Mouse (Mus musculus) ES-E14 (cell line): ENCODE measurements at regions not wholly inside any gene's neighbourhood (a gene's known extent, or its start where the extent isn't known, plus 50 kb on each side); places are given as distances from the start of the nearest gene placed in this dataset.

Experiments
- DNase-seq: peaks from one replicate; pipeline ENCODE4 v3.0.0-alpha.2; 2013; ENCODE audit warnings: low read depth, low spot score
- H3K27ac ChIP-seq: 2 replicates; pipeline ENCODE4 v1.5.1; 2012; ENCODE audit warnings: low read depth, mild to moderate bottlenecking, low read length, moderate library complexity, mixed read lengths; ENCODE audit not compliant: poor library complexity, insufficient read depth, severe bottlenecking
- H3K36me3 ChIP-seq: 2 replicates; pipeline ENCODE4 v1.6.1; 2012; ENCODE audit warnings: mild to moderate bottlenecking, low read length, moderate library complexity, mixed read lengths; ENCODE audit not compliant: control insufficient read depth, poor library complexity, insufficient read depth, severe bottlenecking
- H3K4me1 ChIP-seq, 2 experiments: fragments of 150-350 bp in 1 of 2; sonication (generic) in 1 of 2; 2 replicates each; pipeline ENCODE4 v1.6.1; 2012; ENCODE audit warnings: low read length in 2 of 2, mild to moderate bottlenecking in 1 of 2, mixed read lengths in 1 of 2; ENCODE audit not compliant: control insufficient read depth in 2 of 2, insufficient read depth in 2 of 2, poor library complexity in 1 of 2
- H3K4me3 ChIP-seq, 2 experiments: fragments of 150-350 bp in 1 of 2; sonication (generic) in 1 of 2; 2 replicates each; pipeline ENCODE4 v1.5.1; 2012; ENCODE audit warnings: low read length in 2 of 2, low read depth in 1 of 2, mild to moderate bottlenecking in 1 of 2, mixed read lengths in 1 of 2; ENCODE audit not compliant: insufficient read depth in 1 of 2, poor library complexity in 1 of 2, severe bottlenecking in 1 of 2
- H3K9ac ChIP-seq: 2 replicates; pipeline ENCODE4 v1.6.1; 2012; ENCODE audit warnings: low read depth, mild to moderate bottlenecking, low read length, mixed read lengths; ENCODE audit not compliant: poor library complexity, insufficient read depth, severe bottlenecking
- H3K9me3 ChIP-seq: fragments of 150-350 bp; sonication (generic); 2 replicates; pipeline ENCODE4 v1.6.1; 2012; ENCODE audit warnings: low read depth, mild to moderate bottlenecking, low read length; ENCODE audit not compliant: control insufficient read depth, insufficient read depth
- CHD2 ChIP-seq: IDR thresholded peaks from 2 replicates; pipeline ENCODE4 v1.6.1; 2014; ENCODE audit warnings: mild to moderate bottlenecking, low read depth, low read length, inconsistent platforms
- HCFC1 ChIP-seq: IDR thresholded peaks from 2 replicates; pipeline ENCODE4 v1.6.1; 2012; ENCODE audit warnings: low read length, inconsistent platforms, borderline replicate concordance; ENCODE audit not compliant: insufficient read depth
- MAFK ChIP-seq: IDR thresholded peaks from 2 replicates; pipeline ENCODE4 v1.6.1; 2014; ENCODE audit warnings: mild to moderate bottlenecking, low read depth, low read length, inconsistent platforms; ENCODE audit not compliant: insufficient read depth
- ZC3H11A ChIP-seq: IDR thresholded peaks from 2 replicates; pipeline ENCODE4 v1.6.1; 2012; ENCODE audit warnings: low read depth, mild to moderate bottlenecking, inconsistent platforms, low read length, borderline replicate concordance
- ZNF384 ChIP-seq: IDR thresholded peaks from 2 replicates; pipeline ENCODE4 v1.6.1; 2012; ENCODE audit warnings: low read depth, low read length, inconsistent platforms
- in situ Hi-C, 2 experiments: fragments of 600-800 bp; cut with MboI; formaldehyde crosslinking; loops; one replicate each; pipeline ENCODE4 v1.15.1; 2025; ENCODE audit warnings: low sequenced_read_pairs in 2 of 2, inconsistent platforms in 1 of 2; ENCODE audit not compliant: unreplicated experiment in 2 of 2

DNA sequence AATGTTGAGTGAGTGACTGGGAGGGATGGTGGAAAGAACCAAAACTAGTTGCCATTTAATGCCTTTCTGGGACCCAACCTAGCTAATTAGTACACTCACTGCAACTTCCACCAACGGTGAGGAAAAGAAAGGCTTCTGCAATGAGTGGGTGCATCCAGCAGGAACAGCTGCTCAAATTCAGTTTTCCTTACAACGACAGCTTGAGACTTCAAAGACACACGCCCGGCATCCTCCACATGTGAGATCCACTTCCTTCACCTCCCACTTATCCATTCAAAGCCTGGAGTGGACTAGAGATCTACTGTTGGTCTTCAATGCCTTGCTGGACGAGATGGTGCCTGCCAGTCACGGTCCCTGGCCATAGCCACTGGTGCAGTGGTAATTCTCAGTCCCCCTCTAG, 328.3 kb downstream of the Rps6kc1 start:
- no peaks in the 10 kb centered on the region for H3K36me3 ChIP-seq
- no peaks in the 10 kb centered on the region for H3K4me1 ChIP-seq
- H3K4me3 ChIP-seq: no peak overlapping the region
- TF ChIP-seq ZC3H11A (no peak), CHD2 (no peak), HCFC1 (no peak), ZNF384 (no peak), MAFK (no peak)
- no peak overlapping the region for H3K27ac ChIP-seq
- H3K9me3 ChIP-seq: no peaks in the 10 kb centered on the region
- in situ Hi-C loops: no loop called here
- H3K9ac ChIP-seq: no peak overlapping the region
- DNase-seq: no peak

DNA sequence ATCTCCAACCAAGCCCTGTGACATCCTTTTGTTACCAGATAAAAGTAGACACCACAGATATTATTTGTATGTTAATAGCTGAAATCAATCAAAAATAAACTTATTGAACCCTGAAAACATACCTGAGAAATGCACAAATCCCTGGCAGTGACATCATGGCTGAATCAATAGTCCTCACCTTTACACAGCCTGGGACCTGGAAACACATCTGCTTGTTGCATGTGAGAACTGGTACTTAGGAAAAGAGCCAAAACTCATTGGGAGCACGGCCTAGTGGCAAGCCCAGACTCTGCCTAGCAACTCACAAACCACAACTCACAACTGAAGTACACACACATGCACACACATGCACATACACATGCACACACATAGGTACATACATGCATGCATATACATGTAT, 330.9 kb downstream of the Rps6kc1 start:
- Histone ChIP-seq H3K4me1 (no peaks in the 10 kb centered on the region), H3K4me3 (no peak overlapping the region), H3K9me3 (no peaks in the 10 kb centered on the region), H3K36me3 (no peaks in the 10 kb centered on the region), H3K9ac (no peak overlapping the region), H3K27ac (no peak overlapping the region)
- DNase-seq: no peak
- TF ChIP-seq MAFK: no peak
- no peak for TF ChIP-seq HCFC1
- TF ChIP-seq CHD2: no peak
- no peak for TF ChIP-seq ZC3H11A
- TF ChIP-seq ZNF384: no peak
- in situ Hi-C loops: no loop called here

DNA sequence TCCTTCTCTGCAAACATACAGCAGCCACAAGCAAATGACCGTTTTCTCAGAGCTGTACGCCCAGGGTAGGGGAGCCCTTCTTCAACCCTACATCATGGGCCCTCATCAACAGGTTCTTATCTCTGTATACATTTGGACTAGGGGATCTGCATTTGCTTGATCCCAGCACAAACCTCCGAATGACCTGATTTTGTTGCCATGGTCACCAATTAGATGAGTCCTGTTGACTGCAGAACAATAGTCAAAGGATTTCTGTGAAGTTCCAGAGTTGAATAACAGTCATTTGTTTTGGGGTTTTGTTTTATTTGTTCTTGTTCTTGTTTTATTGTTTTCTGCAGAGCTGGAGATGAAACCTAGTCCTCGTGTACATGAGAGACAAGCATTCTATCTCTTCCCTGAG, 340.6 kb downstream of the Rps6kc1 start:
- Histone ChIP-seq H3K4me1 (no peaks in the 10 kb centered on the region), H3K36me3 (no peaks in the 10 kb centered on the region), H3K9ac (no peak overlapping the region), H3K9me3 (no peaks in the 10 kb centered on the region), H3K27ac (no peak overlapping the region), H3K4me3 (no peak overlapping the region)
- TF ChIP-seq HCFC1 (no peak), ZNF384 (no peak), MAFK (no peak), CHD2 (no peak), ZC3H11A (no peak)
- in situ Hi-C loops: no loop called here
- no peak for DNase-seq

DNA sequence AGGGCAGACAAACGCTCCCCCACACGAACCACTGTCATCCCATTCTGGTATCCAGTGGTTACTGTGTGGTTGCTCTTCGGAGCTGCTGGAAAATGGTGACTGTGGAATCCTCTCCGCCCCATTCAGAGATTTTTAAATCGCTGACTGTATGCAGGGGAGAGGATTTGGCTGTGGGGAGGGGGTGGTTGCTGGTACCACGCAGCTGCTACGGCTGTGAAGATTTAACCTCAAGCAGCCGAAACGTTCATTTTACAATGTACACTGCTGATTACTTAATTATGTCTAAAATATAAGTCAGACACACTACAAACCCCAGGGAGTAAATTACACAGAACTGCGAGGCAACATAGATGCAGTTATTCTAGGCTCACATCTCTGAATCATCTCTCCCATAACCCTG, 341.0 kb downstream of the Rps6kc1 start:
- H3K9ac ChIP-seq: no peak overlapping the region
- H3K4me3 ChIP-seq: no peak overlapping the region
- no peak overlapping the region for H3K27ac ChIP-seq
- H3K36me3 ChIP-seq: no peaks in the 10 kb centered on the region
- no peak for DNase-seq
- in situ Hi-C loops: no loop called here
- no peaks in the 10 kb centered on the region for H3K4me1 ChIP-seq
- TF ChIP-seq HCFC1 (no peak), CHD2 (no peak), ZC3H11A (no peak), MAFK (no peak), ZNF384 (no peak)
- H3K9me3 ChIP-seq: no peaks in the 10 kb centered on the region

DNA sequence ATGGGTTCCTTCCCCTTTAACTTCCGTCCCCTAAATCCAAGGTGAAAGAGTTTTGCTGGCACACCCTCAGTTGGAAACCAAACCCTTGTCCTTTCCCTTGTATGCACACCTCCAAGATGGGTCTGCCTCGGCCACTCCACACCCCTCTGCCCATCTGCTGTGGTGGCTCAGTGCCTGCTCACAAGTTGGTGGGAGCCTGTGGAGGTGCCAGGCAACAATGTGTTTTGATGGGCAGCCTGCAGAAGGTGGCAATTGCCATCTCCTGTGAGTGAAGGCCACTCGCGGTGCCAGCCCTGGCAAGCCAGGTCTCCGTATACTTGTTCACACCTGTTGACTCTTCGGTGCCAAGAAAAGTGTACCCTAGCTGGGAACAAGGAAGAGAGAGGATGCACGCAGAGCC, 344.8 kb downstream of the Rps6kc1 start:
- H3K4me1 ChIP-seq: no peaks in the 10 kb centered on the region
- no peak overlapping the region for H3K9ac ChIP-seq
- no peaks in the 10 kb centered on the region for H3K9me3 ChIP-seq
- H3K36me3 ChIP-seq: no peaks in the 10 kb centered on the region
- no peak overlapping the region for H3K4me3 ChIP-seq
- in situ Hi-C loops: no loop called here
- DNase-seq: no peak
- TF ChIP-seq ZNF384 (no peak), ZC3H11A (no peak), MAFK (no peak), CHD2 (no peak), HCFC1 (no peak)
- no peak overlapping the region for H3K27ac ChIP-seq
